Mouse (Mus musculus) layer of hippocampus, adult 2 months (tissue): ENCODE data around the gene Rims3. TPM values are rescaled to one million over a fixed set of nuclear protein-coding genes. Genes with fewer than 3 reads are reported as not detected.

ENCODE experiments used
- DNase-seq, 2 experiments: peaks; one replicate each; pipeline ENCODE4 v3.0.0; 2022; ENCODE audit warnings: low spot score in 2 of 2
- H3K27ac ChIP-seq: fragments of 200-600 bp; 2 replicates; pipeline ENCODE4 v1.8.1; 2022
- H3K4me3 ChIP-seq: fragments of 200-600 bp; 2 replicates; pipeline ENCODE4 v1.8.1; 2022; ENCODE audit warnings: mild to moderate bottlenecking
- CTCF ChIP-seq: fragments of 200-600 bp; conservative IDR thresholded peaks from 2 replicates; pipeline ENCODE4 v1.8.1; 2022; ENCODE audit warnings: antibody characterized with exemption, mild to moderate bottlenecking, moderate library complexity
- long read RNA-seq, 2 experiments: library from polyadenylated mRNA; stranded (forward); transcript quantifications; one replicate each; pipeline ENCODE4 v2.0.0; 2021; ENCODE audit warnings: borderline mapping rate in 2 of 2
- total RNA-seq, 2 experiments: library from RNA; stranded (reverse); gene quantifications; 2 replicates each; pipeline ENCODE4 v1.2.3; 2021

The Rims3 gene
- total RNA-seq = 10 to 100 TPM; 25.9 to 30.0 TPM
- long read RNA-seq, experiment 1, full-length matches to known transcripts = 7 of 16 reads
- long read RNA-seq, experiment 1, partial matches to known transcripts = 1 of 16 reads
- long read RNA-seq, experiment 1, other reads (novel, unspliced or antisense) = 8 of 16 reads
- long read RNA-seq, experiment 2, full-length matches to known transcripts = 11 of 20 reads
- long read RNA-seq, experiment 2, partial matches to known transcripts = 0 of 20 reads
- long read RNA-seq, experiment 2, other reads (novel, unspliced or antisense) = 9 of 20 reads

GRCm38 (mm10) chr4:120854588-120855319 lies at the start of gene Rims3:
Rims3 (plus strand) TSS chr4:120854816.
- no peak within 1 kb of the TSS for H3K27ac ChIP-seq
- peak in 1 of 2 experiments; percentile 45 for DNase-seq
- no peak for TF ChIP-seq CTCF
- peak within 1 kb of the TSS; percentile 56 for H3K4me3 ChIP-seq

- no peak for TF ChIP-seq CTCF
- no peak for DNase-seq
- Histone ChIP-seq H3K27ac (no peak overlapping the region), H3K4me3 (no peak overlapping the region)
Measured at GRCm38 (mm10) chr4:120805816-120806215, 48.8 kb upstream of the Rims3 start.

GRCm38 (mm10) chr4:120813762-120814161 lies 40.9 kb upstream of the Rims3 start:
- Histone ChIP-seq H3K4me3 (peak overlapping the region; percentile 73), H3K27ac (peak overlapping the region; percentile 90)
- TF ChIP-seq CTCF = no peak
- DNase-seq = no peak

- no peak for TF ChIP-seq CTCF
- no peak for DNase-seq
- Histone ChIP-seq H3K27ac (peak overlapping the region; percentile 90), H3K4me3 (peak overlapping the region; percentile 73)
Measured at GRCm38 (mm10) chr4:120814171-120814570, 40.4 kb upstream of the Rims3 start.

GRCm38 (mm10) chr4:120815163-120815562 lies 39.5 kb upstream of the Rims3 start:
- peak overlapping the region; percentile 90 for H3K27ac ChIP-seq
- no peak for TF ChIP-seq CTCF
- DNase-seq = no peak
- peak overlapping the region; percentile 73 for H3K4me3 ChIP-seq

GRCm38 (mm10) chr4:120815622-120816334 lies 38.8 kb upstream of the Rims3 start:
- peak overlapping the region; percentile 90 for H3K27ac ChIP-seq
- peak; percentile 70 to 92 for DNase-seq
- no peak for TF ChIP-seq CTCF
- peak overlapping the region; percentile 73 for H3K4me3 ChIP-seq

GRCm38 (mm10) chr4:120817002-120817774 lies 37.4 kb upstream of the Rims3 start:
- no peak for DNase-seq
- H3K4me3 ChIP-seq = no peak overlapping the region
- H3K27ac ChIP-seq = peak overlapping the region; percentile 90; the same call in 1 of the 2 replicates
- TF ChIP-seq CTCF = no peak

GRCm38 (mm10) chr4:120817951-120818350 lies 36.7 kb upstream of the Rims3 start:
- Histone ChIP-seq H3K4me3 (no peak overlapping the region), H3K27ac (peak overlapping the region; percentile 90; the same call in 1 of the 2 replicates)
- TF ChIP-seq CTCF = no peak
- no peak for DNase-seq

- no peak for TF ChIP-seq CTCF
- DNase-seq = no peak
- H3K4me3 ChIP-seq = no peak overlapping the region
- no peak overlapping the region for H3K27ac ChIP-seq
Measured at GRCm38 (mm10) chr4:120819296-120819695, 35.3 kb upstream of the Rims3 start.

GRCm38 (mm10) chr4:120819871-120820270 lies 34.7 kb upstream of the Rims3 start:
- DNase-seq = no peak
- Histone ChIP-seq H3K4me3 (no peak overlapping the region), H3K27ac (no peak overlapping the region)
- no peak for TF ChIP-seq CTCF

- Histone ChIP-seq H3K4me3 (no peak overlapping the region), H3K27ac (no peak overlapping the region)
- no peak for DNase-seq
- TF ChIP-seq CTCF = no peak
Measured at GRCm38 (mm10) chr4:120822191-120822911, 32.3 kb upstream of the Rims3 start.

GRCm38 (mm10) chr4:120825100-120825553 lies 29.5 kb upstream of the Rims3 start:
- peak overlapping the region; percentile 72 for H3K4me3 ChIP-seq
- TF ChIP-seq CTCF = no peak
- peak; percentile 94 to 97 for DNase-seq
- H3K27ac ChIP-seq = peak overlapping the region; percentile 100
